Mouse (Mus musculus): ENCODE measurements at regions not wholly inside any gene's neighbourhood (a gene's known extent, or its start where the extent isn't known, plus 50 kb on each side); places are given as distances from the start of the nearest gene placed in this dataset.

- ATAC-seq (ENCODE audit: low FRiP score) = no peak
Measured at GRCm38 (mm10) chr10:84111909-84112308, 328.5 kb downstream of the Nuak1 start.

GRCm38 (mm10) chr10:84119952-84120550 lies 320.3 kb downstream of the Nuak1 start:
- Histone ChIP-seq H3K4me2 (no peak overlapping the region), H3K4me3 (replicated peaks) (no peak overlapping the region), H3K27ac (replicated peaks) (no peak overlapping the region), H3K9ac (replicated peaks) (no peak overlapping the region), H3K36me3 (no peaks in the 10 kb centered on the region), H3K9me3 (replicated peaks) (no peaks in the 10 kb centered on the region), H3K27me3 (replicated peaks) (no peaks in the 10 kb centered on the region), H3K4me1 (no peaks in the 10 kb centered on the region)
- no peak for ATAC-seq (ENCODE audit: low FRiP score)
- 90% methylated on average over 8 of the region's 8 CpGs for WGBS

More at GRCm38 (mm10) chr10:84111909-84112308, 328.5 kb downstream of the Nuak1 start:
- H3K4me2 ChIP-seq = no peak overlapping the region
- peaks cover 5% of the 10 kb centered on the region; the same call in 1 of the 2 replicates for H3K4me1 ChIP-seq
- 72% methylated on average over 5 of the region's 5 CpGs for WGBS
- H3K27me3 ChIP-seq (replicated peaks) = no peaks in the 10 kb centered on the region
- H3K27ac ChIP-seq (replicated peaks) = no peak overlapping the region
- no peak overlapping the region for H3K9ac ChIP-seq (replicated peaks)
- H3K36me3 ChIP-seq = no peaks in the 10 kb centered on the region
- no peaks in the 10 kb centered on the region for H3K9me3 ChIP-seq (replicated peaks)
- no peak overlapping the region for H3K4me3 ChIP-seq (replicated peaks)

- Histone ChIP-seq H3K27me3 (replicated peaks) (no peaks in the 10 kb centered on the region), H3K27ac (replicated peaks) (no peak overlapping the region), H3K9me3 (replicated peaks) (no peaks in the 10 kb centered on the region), H3K4me3 (replicated peaks) (no peak overlapping the region), H3K9ac (replicated peaks) (no peak overlapping the region), H3K4me1 (no peaks in the 10 kb centered on the region), H3K36me3 (no peaks in the 10 kb centered on the region), H3K4me2 (no peak overlapping the region)
- no peak for ATAC-seq (ENCODE audit: low FRiP score)
- 90% methylated on average over 4 of the region's 4 CpGs for whole genome bisulfite sequencing
Measured at GRCm38 (mm10) chr10:84137019-84137658, 303.3 kb downstream of the Nuak1 start.

GRCm38 (mm10) chr10:84142741-84143454 lies 297.5 kb downstream of the Nuak1 start:
- 79% methylated on average over 8 of the region's 8 CpGs for WGBS
- no peak overlapping the region for H3K4me2 ChIP-seq
- H3K4me1 ChIP-seq = no peaks in the 10 kb centered on the region
- no peaks in the 10 kb centered on the region for H3K9me3 ChIP-seq (replicated peaks)
- no peaks in the 10 kb centered on the region for H3K27me3 ChIP-seq (replicated peaks)
- no peaks in the 10 kb centered on the region for H3K36me3 ChIP-seq
- H3K9ac ChIP-seq (replicated peaks) = no peak overlapping the region
- no peak overlapping the region for H3K4me3 ChIP-seq (replicated peaks)
- H3K27ac ChIP-seq (replicated peaks) = no peak overlapping the region
- no peak for ATAC-seq (ENCODE audit: low FRiP score)

GRCm38 (mm10) chr10:84143674-84144343 lies 296.6 kb downstream of the Nuak1 start:
- Histone ChIP-seq H3K27ac (replicated peaks) (no peak overlapping the region), H3K4me1 (no peaks in the 10 kb centered on the region), H3K9ac (replicated peaks) (no peak overlapping the region), H3K4me3 (replicated peaks) (no peak overlapping the region), H3K27me3 (replicated peaks) (no peaks in the 10 kb centered on the region), H3K36me3 (no peaks in the 10 kb centered on the region), H3K9me3 (replicated peaks) (no peaks in the 10 kb centered on the region), H3K4me2 (no peak overlapping the region)
- no peak for ATAC-seq (ENCODE audit: low FRiP score)
- 66% methylated on average over 5 of the region's 5 CpGs for WGBS

GRCm38 (mm10) chr10:84144344-84144687 lies 296.1 kb downstream of the Nuak1 start:
- H3K9ac ChIP-seq (replicated peaks) = no peak overlapping the region
- no peaks in the 10 kb centered on the region for H3K9me3 ChIP-seq (replicated peaks)
- no peaks in the 10 kb centered on the region for H3K4me1 ChIP-seq
- no peak overlapping the region for H3K4me3 ChIP-seq (replicated peaks)
- no peak overlapping the region for H3K4me2 ChIP-seq
- no peaks in the 10 kb centered on the region for H3K27me3 ChIP-seq (replicated peaks)
- H3K27ac ChIP-seq (replicated peaks) = no peak overlapping the region
- H3K36me3 ChIP-seq = no peaks in the 10 kb centered on the region
- ATAC-seq (ENCODE audit: low FRiP score) = no peak

GRCm38 (mm10) chr10:84147305-84147984 lies 293.0 kb downstream of the Nuak1 start:
- no peak for ATAC-seq (ENCODE audit: low FRiP score)
- Histone ChIP-seq H3K4me3 (replicated peaks) (no peak overlapping the region), H3K36me3 (no peaks in the 10 kb centered on the region), H3K27me3 (replicated peaks) (no peaks in the 10 kb centered on the region), H3K27ac (replicated peaks) (no peak overlapping the region), H3K4me1 (no peaks in the 10 kb centered on the region), H3K9ac (replicated peaks) (no peak overlapping the region), H3K4me2 (no peak overlapping the region), H3K9me3 (replicated peaks) (no peaks in the 10 kb centered on the region)
- WGBS = 90% methylated on average over 2 of the region's 2 CpGs

GRCm38 (mm10) chr10:84163752-84164151 lies 276.6 kb downstream of the Nuak1 start:
- Histone ChIP-seq H3K4me3 (replicated peaks) (no peak overlapping the region), H3K9ac (replicated peaks) (no peak overlapping the region), H3K27me3 (replicated peaks) (0 out of 2 replicates have a peak, but pooled peaks cover 2% of the 10 kb centered on the region), H3K27ac (replicated peaks) (no peak overlapping the region), H3K36me3 (no peaks in the 10 kb centered on the region), H3K4me1 (no peaks in the 10 kb centered on the region), H3K9me3 (replicated peaks) (no peaks in the 10 kb centered on the region), H3K4me2 (no peak overlapping the region)
- WGBS = 74% methylated on average over 4 of the region's 4 CpGs
- ATAC-seq (ENCODE audit: low FRiP score) = no peak

GRCm38 (mm10) chr10:84165832-84166567 lies 274.4 kb downstream of the Nuak1 start:
- H3K27me3 ChIP-seq (replicated peaks) = 0 out of 2 replicates have a peak, but pooled peaks cover 2% of the 10 kb centered on the region
- H3K4me3 ChIP-seq (replicated peaks) = no peak overlapping the region
- 56% methylated on average over 10 of the region's 10 CpGs for WGBS
- no peak for ATAC-seq (ENCODE audit: low FRiP score)
- no peak overlapping the region for H3K9ac ChIP-seq (replicated peaks)
- H3K27ac ChIP-seq (replicated peaks) = no peak overlapping the region
- no peaks in the 10 kb centered on the region for H3K36me3 ChIP-seq
- no peaks in the 10 kb centered on the region for H3K9me3 ChIP-seq (replicated peaks)
- no peaks in the 10 kb centered on the region for H3K4me1 ChIP-seq
- H3K4me2 ChIP-seq = no peak overlapping the region

- no peaks in the 10 kb centered on the region for H3K4me1 ChIP-seq
- no peak overlapping the region for H3K9ac ChIP-seq (replicated peaks)
- H3K27me3 ChIP-seq (replicated peaks) = 0 out of 2 replicates have a peak, but pooled peaks cover 2% of the 10 kb centered on the region
- no peaks in the 10 kb centered on the region for H3K36me3 ChIP-seq
- H3K4me2 ChIP-seq = no peak overlapping the region
- H3K27ac ChIP-seq (replicated peaks) = no peak overlapping the region
- 59% methylated on average over 3 of the region's 3 CpGs for WGBS
- no peaks in the 10 kb centered on the region for H3K9me3 ChIP-seq (replicated peaks)
- H3K4me3 ChIP-seq (replicated peaks) = no peak overlapping the region
- ATAC-seq (ENCODE audit: low FRiP score) = no peak
Measured at GRCm38 (mm10) chr10:84166568-84166905, 273.9 kb downstream of the Nuak1 start.

- H3K9ac ChIP-seq (replicated peaks) = no peak overlapping the region
- WGBS = 53% methylated on average over 4 of the region's 4 CpGs
- H3K4me1 ChIP-seq = peaks cover 7% of the 10 kb centered on the region
- no peak overlapping the region for H3K4me3 ChIP-seq (replicated peaks)
- H3K27me3 ChIP-seq (replicated peaks) = no peaks in the 10 kb centered on the region
- no peak overlapping the region for H3K27ac ChIP-seq (replicated peaks)
- ATAC-seq (ENCODE audit: low FRiP score) = peak; percentile 35; the same call in 1 of the 2 replicates
- H3K4me2 ChIP-seq = no peak overlapping the region
- no peaks in the 10 kb centered on the region for H3K9me3 ChIP-seq (replicated peaks)
- no peaks in the 10 kb centered on the region for H3K36me3 ChIP-seq
Measured at GRCm38 (mm10) chr10:84172828-84173321, 267.5 kb downstream of the Nuak1 start.

Data from neural tube, embryonic 15.5 days (tissue).